Mouse (Mus musculus) leukemia stem cell, adult 10-12 weeks (primary cell): ENCODE data around the gene Olfr890. TPM values are rescaled to one million over a fixed set of nuclear protein-coding genes. Genes with fewer than 3 reads are reported as not detected.

Experiments used
- polyA plus RNA-seq: library from polyadenylated mRNA; stranded (reverse); fragments of >175 nt; gene quantifications from 2 replicates; pipeline ENCODE4 v1.2.3, GENCODE M21; 2012; ENCODE audit warnings: low replicate concordance

The Olfr890 gene
- polyA plus RNA-seq, result not detected in 2 replicates

GRCm38 (mm10) chr9:38142217-38142616, at the start of gene Olfr890:
Gene Olfr890, plus strand, starts transcription at chr9:38142517.

DNA sequence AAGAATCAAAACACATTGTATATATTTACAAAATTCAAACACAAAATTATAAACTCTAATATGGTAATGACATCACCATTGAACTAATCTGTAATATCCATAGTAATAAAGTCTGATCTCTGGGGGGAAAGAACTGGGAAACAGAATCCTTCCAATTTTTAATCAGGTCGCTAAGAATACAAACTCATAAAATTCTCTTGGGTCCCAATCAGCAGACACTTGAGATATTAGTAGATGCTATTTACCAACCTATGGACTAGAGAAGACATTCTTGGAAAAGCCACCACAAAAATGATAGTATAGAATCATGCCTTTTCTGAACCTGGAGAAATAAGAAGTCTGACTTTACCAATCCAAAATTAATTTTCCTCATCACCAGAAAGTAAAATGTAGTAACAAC, 34.5 kb upstream of the Olfr890 start, which contains the start of gene Olfr888:
Olfr888 (plus strand) TSS at position 301 of the 400 bp plus-strand sequence.

GRCm38 (mm10) chr9:38114898-38115297, 27.4 kb upstream of the Olfr890 start, which contains the start of gene Olfr889:
Gene Olfr889, plus strand, starts transcription at chr9:38115198.

DNA sequence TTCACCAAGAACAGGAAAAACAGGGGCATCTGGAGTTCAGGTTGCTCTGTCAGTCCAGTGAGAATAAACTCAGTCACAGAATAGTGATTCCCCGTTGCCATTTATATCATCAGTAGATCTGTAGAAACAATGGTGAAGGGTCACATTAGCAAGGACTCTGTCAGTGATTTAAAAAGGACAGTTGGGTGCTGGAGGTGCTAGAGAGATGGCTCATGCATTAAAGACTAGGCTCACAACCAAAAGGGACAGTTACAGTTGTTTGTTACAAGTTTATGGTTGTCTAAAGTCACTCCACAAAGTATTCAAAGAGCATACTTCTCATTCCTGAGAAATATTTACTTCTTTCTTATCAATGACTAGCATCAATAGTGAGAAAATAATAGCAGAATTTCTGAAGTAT, 38.4 kb downstream of the Olfr890 start, which contains the start of gene Olfr891:
Olfr891 (minus strand) TSS at position 101 of the 400 bp plus-strand sequence.

Other genes starting within 250 kb of the Olfr890 start
- 0.03 TPM in 1 of 2 replicates, not detected in the other for gene Olfr145, start 245.8 kb upstream of the Olfr890 start, polyA plus RNA-seq
- gene Olfr878, start 224.7 kb upstream of the Olfr890 start, polyA plus RNA-seq, result not detected in 2 replicates
- not detected in 2 replicates for gene Olfr881, start 150.7 kb upstream of the Olfr890 start, polyA plus RNA-seq
- gene Olfr883, start 116.7 kb upstream of the Olfr890 start, polyA plus RNA-seq, result not detected in 2 replicates
- gene Olfr884, start 96.0 kb upstream of the Olfr890 start, polyA plus RNA-seq, result not detected in 2 replicates
- not detected in 2 replicates for gene Olfr885, start 81.2 kb upstream of the Olfr890 start, polyA plus RNA-seq
- 0.05 TPM in 1 of 2 replicates, not detected in the other for gene Olfr887, start 58.4 kb upstream of the Olfr890 start, polyA plus RNA-seq
- gene Olfr888, start 34.4 kb upstream of the Olfr890 start, polyA plus RNA-seq, result not detected in 2 replicates
- not detected in 2 replicates for gene Olfr889, start 27.3 kb upstream of the Olfr890 start, polyA plus RNA-seq
- gene Olfr891, start 38.3 kb downstream of the Olfr890 start, polyA plus RNA-seq, result not detected in 2 replicates
- not detected in 2 replicates for gene Olfr893, start 65.8 kb downstream of the Olfr890 start, polyA plus RNA-seq
- gene Olfr894, start 75.5 kb downstream of the Olfr890 start, polyA plus RNA-seq, result not detected in 2 replicates
- gene Olfr143, start 110.3 kb downstream of the Olfr890 start, polyA plus RNA-seq, result not detected in 2 replicates
- gene Olfr895, start 125.3 kb downstream of the Olfr890 start, polyA plus RNA-seq, result not detected in 2 replicates
- not detected in 2 replicates for gene Olfr896-ps1, start 148.6 kb downstream of the Olfr890 start, polyA plus RNA-seq
- not detected in 2 replicates for gene Olfr25, start 186.5 kb downstream of the Olfr890 start, polyA plus RNA-seq
- gene Olfr898, start 205.9 kb downstream of the Olfr890 start, polyA plus RNA-seq, result not detected in 2 replicates
- gene Olfr250, start 224.4 kb downstream of the Olfr890 start, polyA plus RNA-seq, result not detected in 2 replicates
- gene Olfr251, start 234.6 kb downstream of the Olfr890 start, polyA plus RNA-seq, result not detected in 2 replicates